Mouse (Mus musculus) stomach, postnatal 0 days (tissue): ENCODE results near the gene Sun1.

Source experiments
- CTCF ChIP-seq: IDR thresholded peaks from 2 replicates; pipeline ENCODE4 v1.5.1; 2016; ENCODE audit warnings: antibody characterized with exemption, low read depth, mild to moderate bottlenecking, moderate library complexity
- EP300 ChIP-seq: optimal IDR thresholded peaks from 2 replicates; pipeline ENCODE3; 2016; ENCODE audit warnings: antibody characterized with exemption

GRCm38 (mm10) chr5:139166781-139167361 lies 33.6 kb upstream of the Sun1 start:
- TF ChIP-seq CTCF: no peak
- no peak for TF ChIP-seq EP300
